Mouse (Mus musculus) ES-Bruce4 (cell line): ENCODE data around the gene Syt5. TPM values are rescaled to one million over a fixed set of nuclear protein-coding genes. Genes with fewer than 3 reads are reported as not detected.
"Not testable (repeated sequence)": the region's sequence is repeated elsewhere in the genome, so short reads cannot be mapped to it uniquely, and the experiment has no call there.

Experiments used
- H3K27ac ChIP-seq: 2 replicates; pipeline ENCODE4 v1.5.1; 2012; ENCODE audit warnings: low read length, inconsistent platforms; ENCODE audit not compliant: insufficient read depth
- H3K27me3 ChIP-seq: 2 replicates; pipeline ENCODE4 v1.6.1; 2012; ENCODE audit warnings: mild to moderate bottlenecking, low read length, inconsistent platforms; ENCODE audit not compliant: control insufficient read depth, poor library complexity, insufficient read depth, severe bottlenecking
- H3K36me3 ChIP-seq: 2 replicates; pipeline ENCODE4 v1.6.1; 2012; ENCODE audit warnings: inconsistent platforms, mild to moderate bottlenecking, low read length, moderate library complexity; ENCODE audit not compliant: control insufficient read depth, poor library complexity, insufficient read depth, severe bottlenecking
- H3K4me1 ChIP-seq: one replicate; pipeline ENCODE4 v1.8.1; 2011; ENCODE audit warnings: low read length; ENCODE audit not compliant: control insufficient read depth, insufficient read depth
- H3K4me3 ChIP-seq: 2 replicates; pipeline ENCODE4 v1.5.1; 2011; ENCODE audit warnings: low read depth, mild to moderate bottlenecking, low read length
- H3K9ac ChIP-seq: 2 replicates; pipeline ENCODE4 v1.6.1; 2012; ENCODE audit warnings: low read depth, mild to moderate bottlenecking, inconsistent platforms; ENCODE audit not compliant: poor library complexity, severe bottlenecking
- H3K9me3 ChIP-seq: replicated peaks from 2 replicates; pipeline ENCODE4 v1.6.1; 2012; ENCODE audit warnings: mild to moderate bottlenecking, low read length, inconsistent platforms; ENCODE audit not compliant: control insufficient read depth, poor library complexity, insufficient read depth, severe bottlenecking
- CTCF ChIP-seq: IDR thresholded peaks from one replicate; pipeline ENCODE4 v1.8.1; 2011; ENCODE audit warnings: low read depth, low read length
- EP300 ChIP-seq: IDR thresholded peaks from 2 replicates; pipeline ENCODE4 v1.6.1; 2011; ENCODE audit warnings: low read depth, low read length; ENCODE audit not compliant: insufficient read depth
- POLR2A ChIP-seq: IDR thresholded peaks from one replicate; pipeline ENCODE4 v1.8.1; 2011; ENCODE audit warnings: low read length; ENCODE audit not compliant: insufficient read depth
- polyA plus RNA-seq: library from polyadenylated mRNA; stranded (reverse); fragments of >200 nt; gene quantifications from 2 replicates; pipeline ENCODE4 v1.2.4, GENCODE M21; 2011; ENCODE audit warnings: low read depth; ENCODE audit not compliant: missing spikeins, insufficient read depth, insufficient read length

The Syt5 gene
- polyA plus RNA-seq = 4.3 and 4.9 TPM in 2 replicates

GRCm38 (mm10) chr7:4547221-4547641 lies at the start of gene Syt5:
Gene Syt5 (minus strand): TSS chr7:4547541.
- H3K4me3 ChIP-seq = peak within 1 kb of the TSS; percentile 34
- no peaks in the 10 kb centered on the region for H3K36me3 ChIP-seq
- H3K27me3 ChIP-seq = no peaks in the 10 kb centered on the region
- H3K27ac ChIP-seq = no peak within 1 kb of the TSS
- H3K9ac ChIP-seq = no peak within 1 kb of the TSS
- no peaks in the 10 kb centered on the region for H3K4me1 ChIP-seq
- H3K9me3 ChIP-seq = no peaks in the 10 kb centered on the region
- TF ChIP-seq EP300 (no peak), CTCF (peak; percentile 12), POLR2A (no peak)

- H3K36me3 ChIP-seq, H3K4me3 ChIP-seq, H3K9ac ChIP-seq, H3K4me1 ChIP-seq, H3K9me3 ChIP-seq, H3K27ac ChIP-seq, H3K27me3 ChIP-seq: not testable (repeated sequence)
Observed at GRCm38 (mm10) chr7:4597046-4597445, 49.7 kb upstream of the Syt5 start.

- H3K4me1 ChIP-seq, H3K27ac ChIP-seq, H3K9ac ChIP-seq, H3K36me3 ChIP-seq, H3K4me3 ChIP-seq, H3K9me3 ChIP-seq, H3K27me3 ChIP-seq: not testable (repeated sequence)
Observed at GRCm38 (mm10) chr7:4581481-4581880, 34.1 kb upstream of the Syt5 start.

- not testable (repeated sequence) for H3K27ac ChIP-seq, H3K4me3 ChIP-seq, H3K9ac ChIP-seq
Observed at GRCm38 (mm10) chr7:4572361-4572760, 25.0 kb upstream of the Syt5 start.

GRCm38 (mm10) chr7:4562660-4563059 lies 15.3 kb upstream of the Syt5 start:
- H3K27me3 ChIP-seq = no peaks in the 10 kb centered on the region
- H3K27ac ChIP-seq = no peak overlapping the region
- no peaks in the 10 kb centered on the region for H3K36me3 ChIP-seq
- H3K9me3 ChIP-seq = no peaks in the 10 kb centered on the region
- no peak for TF ChIP-seq EP300
- no peak for TF ChIP-seq POLR2A
- TF ChIP-seq CTCF = no peak
- no peak overlapping the region for H3K9ac ChIP-seq
- H3K4me1 ChIP-seq = no peaks in the 10 kb centered on the region
- H3K4me3 ChIP-seq = no peak overlapping the region

More at GRCm38 (mm10) chr7:4572361-4572760, 25.0 kb upstream of the Syt5 start:
- not testable (repeated sequence) for H3K9me3 ChIP-seq, H3K27me3 ChIP-seq, H3K4me1 ChIP-seq, H3K36me3 ChIP-seq

GRCm38 (mm10) chr7:4557167-4557560 lies 9.8 kb upstream of the Syt5 start:
- no peaks in the 10 kb centered on the region for H3K4me1 ChIP-seq
- H3K9ac ChIP-seq = no peak overlapping the region
- H3K4me3 ChIP-seq = no peak overlapping the region
- H3K27me3 ChIP-seq = no peaks in the 10 kb centered on the region
- H3K9me3 ChIP-seq = no peaks in the 10 kb centered on the region
- H3K27ac ChIP-seq = no peak overlapping the region
- no peaks in the 10 kb centered on the region for H3K36me3 ChIP-seq
- TF ChIP-seq POLR2A (no peak), EP300 (no peak), CTCF (no peak)
